Mouse (Mus musculus) embryonic facial prominence, embryonic 11.5 days (tissue): ENCODE data around the gene A830018L16Rik. TPM values are rescaled to one million over a fixed set of nuclear protein-coding genes. Genes with fewer than 3 reads are reported as not detected.

Experiments used
- ATAC-seq: fragments of 200-750 bp; cut with Nextera tagmentation; replicated peaks from 2 replicates; pipeline ENCODE4 v1.8.0; 2017; ENCODE audit warnings: low read depth; ENCODE audit not compliant: insufficient number of reproducible peaks, low FRiP score, low TSS enrichment
- DNase-seq: peaks from one replicate; pipeline ENCODE4 v3.0.0-alpha.2; 2015; ENCODE audit warnings: low spot score
- H3K27ac ChIP-seq: fragments of 300-500 bp; sonication (generic); replicated peaks from 2 replicates; pipeline ENCODE4 v1.5.1; 2014; ENCODE audit warnings: mild to moderate bottlenecking, low read depth, low read length, control low read depth
- H3K27me3 ChIP-seq: fragments of 300-500 bp; sonication (generic); 2 replicates; pipeline ENCODE4 v1.6.1; 2014; ENCODE audit warnings: mild to moderate bottlenecking, low read length, moderate library complexity, mixed read lengths; ENCODE audit not compliant: control insufficient read depth, insufficient read depth
- H3K36me3 ChIP-seq: fragments of 300-500 bp; sonication (generic); replicated peaks from 2 replicates; pipeline ENCODE4 v1.6.1; 2014; ENCODE audit warnings: low read depth, mild to moderate bottlenecking, low read length, moderate library complexity, mixed read lengths; ENCODE audit not compliant: control insufficient read depth, insufficient read depth
- H3K4me1 ChIP-seq: fragments of 300-500 bp; sonication (generic); 2 replicates; pipeline ENCODE4 v1.6.1; 2014; ENCODE audit warnings: low read length, mixed read lengths; ENCODE audit not compliant: control insufficient read depth, insufficient read depth
- H3K4me2 ChIP-seq: fragments of 300-500 bp; sonication (generic); 2 replicates; pipeline ENCODE4 v1.6.1; 2014; ENCODE audit warnings: low read depth, mild to moderate bottlenecking, control low read depth, low read length, moderate library complexity
- H3K4me3 ChIP-seq: fragments of 300-500 bp; sonication (generic); 2 replicates; pipeline ENCODE4 v1.5.1; 2014; ENCODE audit warnings: low read depth, low read length, control low read depth
- H3K9ac ChIP-seq: fragments of 300-500 bp; sonication (generic); replicated peaks from 2 replicates; pipeline ENCODE4 v1.6.1; 2014; ENCODE audit warnings: mild to moderate bottlenecking, control low read depth, low read length
- H3K9me3 ChIP-seq: fragments of 300-500 bp; sonication (generic); replicated peaks from 2 replicates; pipeline ENCODE4 v1.6.1; 2016; ENCODE audit warnings: mild to moderate bottlenecking, low read length, inconsistent platforms, mixed read lengths; ENCODE audit not compliant: control insufficient read depth
- WGBS: fragments of 180-500 bp; shearing (Covaris S2); extraction: QIAGEN DNeasy Blood & Tissue Kit; methylation state at CpG from one replicate; pipeline ENCODE4 v1.1.7; 2014; 5-methylcytosine and 5-hydroxymethylcytosine counted together
- polyA plus RNA-seq: library from polyadenylated mRNA; unstranded; fragments of >200 nt; fragmentation: Nextera tagmentation; extraction: Ambion mirVana; gene quantifications from 2 replicates; pipeline ENCODE4 v1.2.1, GENCODE M21; 2014

A830018L16Rik gene
- polyA plus RNA-seq, 1 experiment from 2014 or later: 4.9 TPM

- no peaks in the 10 kb centered on the region for H3K27me3 ChIP-seq
- H3K4me1 ChIP-seq: peaks cover 3% of the 10 kb centered on the region; the same call in 1 of the 2 replicates
- H3K9me3 ChIP-seq: no peaks in the 10 kb centered on the region
- DNase-seq (peak; percentile 93), ATAC-seq (no peak; the same call in 1 of the 2 replicates)
- no peaks in the 10 kb centered on the region for H3K36me3 ChIP-seq
- H3K4me3 ChIP-seq: no peak overlapping the region
- H3K27ac ChIP-seq: no peak overlapping the region
- no peak overlapping the region for H3K9ac ChIP-seq
- 56% methylated on average over 2 of the region's 2 CpGs for WGBS
- H3K4me2 ChIP-seq: no peak overlapping the region
Measured at GRCm38 (mm10) chr1:11657341-11658060, 243.6 kb downstream of the A830018L16Rik start.

GRCm38 (mm10) chr1:11658061-11658625 is 244.2 kb downstream of the A830018L16Rik start:
- Histone ChIP-seq H3K27me3 (no peaks in the 10 kb centered on the region), H3K9ac (no peak overlapping the region), H3K4me2 (no peak overlapping the region), H3K36me3 (no peaks in the 10 kb centered on the region), H3K4me3 (no peak overlapping the region), H3K27ac (no peak overlapping the region), H3K4me1 (peaks cover 3% of the 10 kb centered on the region; the same call in 1 of the 2 replicates), H3K9me3 (no peaks in the 10 kb centered on the region)
- 24% methylated on average over 3 of the region's 3 CpGs for WGBS
- DNase-seq (peak; percentile 10), ATAC-seq (peak; percentile 62; the same call in 1 of the 2 replicates)

- no peaks in the 10 kb centered on the region for H3K4me1 ChIP-seq
- no peaks in the 10 kb centered on the region for H3K9me3 ChIP-seq
- no peak overlapping the region for H3K9ac ChIP-seq
- no peak overlapping the region for H3K4me2 ChIP-seq
- H3K36me3 ChIP-seq: no peaks in the 10 kb centered on the region
- no peak overlapping the region for H3K27ac ChIP-seq
- H3K4me3 ChIP-seq: no peak overlapping the region
- no peaks in the 10 kb centered on the region for H3K27me3 ChIP-seq
- no peak for DNase-seq
- no peak for ATAC-seq
Measured at GRCm38 (mm10) chr1:11744749-11745314, 330.9 kb downstream of the A830018L16Rik start.

- Histone ChIP-seq H3K4me1 (no peaks in the 10 kb centered on the region), H3K27me3 (no peaks in the 10 kb centered on the region), H3K9me3 (no peaks in the 10 kb centered on the region), H3K36me3 (no peaks in the 10 kb centered on the region), H3K9ac (no peak overlapping the region), H3K27ac (no peak overlapping the region), H3K4me2 (no peak overlapping the region), H3K4me3 (no peak overlapping the region)
- ATAC-seq: no peak
- DNase-seq: peak; percentile 41
- 25% methylated on average over 2 of the region's 2 CpGs for WGBS
Measured at GRCm38 (mm10) chr1:11748424-11748823, 334.5 kb downstream of the A830018L16Rik start.

GRCm38 (mm10) chr1:11750065-11750464 is 336.2 kb downstream of the A830018L16Rik start:
- H3K9me3 ChIP-seq: no peaks in the 10 kb centered on the region

GRCm38 (mm10) chr1:11750607-11751006 is 336.7 kb downstream of the A830018L16Rik start:
- 64% methylated on average over 2 of the region's 2 CpGs for WGBS
- H3K4me3 ChIP-seq: no peak overlapping the region
- H3K4me1 ChIP-seq: no peaks in the 10 kb centered on the region
- H3K4me2 ChIP-seq: no peak overlapping the region
- H3K9ac ChIP-seq: no peak overlapping the region
- ATAC-seq: no peak
- no peaks in the 10 kb centered on the region for H3K27me3 ChIP-seq
- no peaks in the 10 kb centered on the region for H3K36me3 ChIP-seq
- no peaks in the 10 kb centered on the region for H3K9me3 ChIP-seq
- no peak overlapping the region for H3K27ac ChIP-seq
- DNase-seq: no peak

More at GRCm38 (mm10) chr1:11750065-11750464, 336.2 kb downstream of the A830018L16Rik start:
- H3K4me2 ChIP-seq: no peak overlapping the region
- no peaks in the 10 kb centered on the region for H3K27me3 ChIP-seq
- no peak overlapping the region for H3K4me3 ChIP-seq
- H3K27ac ChIP-seq: no peak overlapping the region
- ATAC-seq: no peak
- DNase-seq: no peak
- no peaks in the 10 kb centered on the region for H3K36me3 ChIP-seq
- no peak overlapping the region for H3K9ac ChIP-seq
- no peaks in the 10 kb centered on the region for H3K4me1 ChIP-seq

GRCm38 (mm10) chr1:11751996-11752395 is 338.1 kb downstream of the A830018L16Rik start:
- no peak overlapping the region for H3K4me2 ChIP-seq
- no peak overlapping the region for H3K27ac ChIP-seq
- H3K4me1 ChIP-seq: no peaks in the 10 kb centered on the region
- H3K4me3 ChIP-seq: no peak overlapping the region
- no peak for ATAC-seq
- H3K27me3 ChIP-seq: no peaks in the 10 kb centered on the region
- no peaks in the 10 kb centered on the region for H3K9me3 ChIP-seq
- no peaks in the 10 kb centered on the region for H3K36me3 ChIP-seq
- H3K9ac ChIP-seq: no peak overlapping the region
- no peak for DNase-seq

GRCm38 (mm10) chr1:11788264-11788663 is 374.4 kb downstream of the A830018L16Rik start:
- Histone ChIP-seq H3K36me3 (no peaks in the 10 kb centered on the region), H3K4me2 (no peak overlapping the region), H3K4me3 (no peak overlapping the region), H3K27me3 (no peaks in the 10 kb centered on the region), H3K9ac (no peak overlapping the region), H3K27ac (no peak overlapping the region), H3K4me1 (no peaks in the 10 kb centered on the region), H3K9me3 (no peaks in the 10 kb centered on the region)
- DNase-seq (no peak), ATAC-seq (no peak)
- WGBS: 81% methylated on average over 1 of the region's 1 CpGs
